Mouse (Mus musculus) bone marrow, adult 2 months (tissue): Measurements from ENCODE around the gene Abca7.

ENCODE experiments used
- CTCF ChIP-seq: fragments of 200-500 bp; IDR thresholded peaks from 2 replicates; pipeline ENCODE4 v1.5.1; 2011; ENCODE audit warnings: low read length, control low read depth; ENCODE audit not compliant: control insufficient read depth, insufficient read depth
- POLR2A ChIP-seq: fragments of 200-500 bp; IDR thresholded peaks from 2 replicates; pipeline ENCODE4 v1.6.1; 2011; ENCODE audit warnings: low read depth, mild to moderate bottlenecking, control low read depth, low read length, borderline replicate concordance; ENCODE audit not compliant: control insufficient read depth

DNA sequence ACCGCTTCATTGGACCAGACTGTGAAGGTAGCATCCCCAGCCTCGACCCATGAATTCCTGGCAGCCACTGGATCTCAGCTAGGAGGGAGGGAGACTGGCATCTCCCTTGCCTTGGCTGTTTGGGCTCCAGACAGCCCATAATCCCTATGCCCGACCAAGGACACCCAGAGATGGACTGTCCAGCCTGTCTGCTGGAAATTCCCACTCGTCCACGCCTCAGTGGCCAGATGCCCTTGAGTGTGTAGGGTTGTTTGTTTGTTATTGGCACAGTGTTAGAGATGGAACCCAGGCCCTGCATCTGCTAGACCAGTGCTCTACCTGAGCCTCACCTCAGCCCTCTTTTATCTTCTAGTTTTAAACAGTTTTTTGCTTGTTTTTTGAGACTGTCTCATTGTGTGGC is 31.0 kb upstream of the Abca7 start:
- no peak for TF ChIP-seq CTCF
- TF ChIP-seq POLR2A = no peak
